Mouse (Mus musculus) CD4-positive, CD25-positive, alpha-beta regulatory T cell, adult 9 weeks (primary cell): ENCODE measurements around the gene Pex7. TPM values are rescaled to one million over a fixed set of nuclear protein-coding genes. Genes with fewer than 3 reads are reported as not detected.

Experiments used
- polyA plus RNA-seq: library from polyadenylated mRNA; unstranded; fragments of 100-300 nt; shearing (Covaris generic); gene quantifications from one replicate; pipeline ENCODE4 v1.2.1, GENCODE M21; 2017

Pex7 gene
- 4.2 TPM for polyA plus RNA-seq

DNA sequence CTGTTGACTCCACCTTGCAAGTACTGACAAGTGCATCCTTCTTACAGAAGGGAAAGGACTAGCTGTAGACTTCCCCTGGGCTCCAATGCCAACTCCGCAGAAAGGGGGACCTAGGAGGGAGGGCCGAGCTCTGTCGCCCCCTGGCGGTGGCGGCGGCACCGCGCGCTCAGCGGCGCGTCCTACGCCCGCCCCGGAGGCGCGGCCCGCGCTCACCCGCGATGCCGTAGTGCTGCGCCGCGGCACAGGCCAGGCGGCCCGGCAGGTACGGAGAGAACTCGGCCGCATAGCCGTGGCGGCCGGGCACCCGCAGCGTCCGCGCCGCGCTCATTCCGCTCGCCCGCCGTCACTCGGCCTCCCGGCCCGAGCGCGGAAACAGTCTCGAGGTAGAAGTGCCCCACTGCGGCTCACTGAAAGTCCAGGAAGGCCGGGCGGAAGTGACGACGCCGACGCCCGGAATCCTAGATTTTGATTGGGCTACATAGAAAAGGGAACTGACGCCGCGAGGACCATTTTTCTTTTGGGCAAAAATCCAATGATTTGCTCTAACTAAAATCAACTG lies at the start of gene Pex7:
Gene Pex7 (minus strand): TSS at position 444 of the 559 bp plus-strand sequence.

GRCm38 (mm10) chr10:19934384-19935294 lies 27.1 kb upstream of the Pex7 start, which contains the start of gene Map3k5:
Map3k5 (plus strand) TSS chr10:19934472.

DNA sequence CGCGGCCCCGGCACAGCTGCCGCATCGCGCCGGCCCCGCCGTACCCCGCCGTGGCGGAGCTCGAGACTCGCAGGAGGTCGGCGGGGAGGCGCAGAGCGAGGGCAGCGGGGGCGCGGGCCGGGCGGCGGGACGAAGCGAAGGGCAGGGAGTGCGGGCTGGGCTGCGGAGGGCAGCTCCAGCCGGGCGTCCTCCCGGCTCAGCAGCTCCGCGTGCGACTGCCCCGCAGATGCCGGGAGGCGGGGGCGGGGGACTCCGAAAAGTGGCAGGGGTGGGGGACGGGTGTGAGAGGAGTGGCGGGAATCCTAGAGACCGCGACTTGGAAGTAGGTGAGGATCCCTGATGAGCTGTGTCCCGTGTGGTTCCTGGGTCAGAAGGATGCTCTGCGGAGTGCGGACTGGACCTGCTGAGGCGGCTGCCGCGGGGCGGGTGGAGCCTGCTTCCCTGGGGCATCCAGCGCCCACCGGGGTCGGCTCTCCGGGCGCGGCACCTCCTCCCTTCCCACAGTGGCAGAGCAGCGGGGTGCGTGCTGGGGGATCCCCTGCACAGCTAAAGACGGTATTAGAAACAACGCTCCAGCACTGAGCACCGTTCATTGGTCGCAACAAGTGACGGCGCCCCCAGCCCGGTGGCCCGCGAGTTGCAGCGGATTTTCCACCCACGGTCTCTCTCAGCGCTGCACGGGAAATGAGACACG lies 56.3 kb downstream of the Pex7 start, which contains the start of gene Slc35d3:
Gene Slc35d3 (minus strand): TSS at position 462 of the 694 bp plus-strand sequence.

Other genes starting within 250 kb of the Pex7 start
- gene Il20ra, start 195.1 kb downstream of the Pex7 start, polyA plus RNA-seq, result 0.17 TPM
- not detected for gene Slc35d3, start 56.2 kb downstream of the Pex7 start, polyA plus RNA-seq
- gene Map3k5, start 26.8 kb upstream of the Pex7 start, polyA plus RNA-seq, result 5.9 TPM
- gene Map7, start 240.8 kb upstream of the Pex7 start, polyA plus RNA-seq, result 20.0 TPM